Mouse (Mus musculus) ES-E14 (cell line): ENCODE data around the gene Lmod3. TPM values are rescaled to one million over a fixed set of nuclear protein-coding genes. Genes with fewer than 3 reads are reported as not detected.

Experiments
- DNase-seq: peaks from one replicate; pipeline ENCODE4 v3.0.0-alpha.2; 2013; ENCODE audit warnings: low read depth, low spot score
- H3K27ac ChIP-seq: 2 replicates; pipeline ENCODE4 v1.5.1; 2012; ENCODE audit warnings: low read depth, mild to moderate bottlenecking, low read length, moderate library complexity, mixed read lengths; ENCODE audit not compliant: poor library complexity, insufficient read depth, severe bottlenecking
- H3K36me3 ChIP-seq: 2 replicates; pipeline ENCODE4 v1.6.1; 2012; ENCODE audit warnings: mild to moderate bottlenecking, low read length, moderate library complexity, mixed read lengths; ENCODE audit not compliant: control insufficient read depth, poor library complexity, insufficient read depth, severe bottlenecking
- H3K4me1 ChIP-seq, 2 experiments: fragments of 150-350 bp in 1 of 2; sonication (generic) in 1 of 2; 2 replicates each; pipeline ENCODE4 v1.6.1; 2012; ENCODE audit warnings: low read length in 2 of 2, mild to moderate bottlenecking in 1 of 2, mixed read lengths in 1 of 2; ENCODE audit not compliant: control insufficient read depth in 2 of 2, insufficient read depth in 2 of 2, poor library complexity in 1 of 2
- H3K4me3 ChIP-seq, 2 experiments: fragments of 150-350 bp in 1 of 2; sonication (generic) in 1 of 2; 2 replicates each; pipeline ENCODE4 v1.5.1; 2012; ENCODE audit warnings: low read length in 2 of 2, low read depth in 1 of 2, mild to moderate bottlenecking in 1 of 2, mixed read lengths in 1 of 2; ENCODE audit not compliant: insufficient read depth in 1 of 2, poor library complexity in 1 of 2, severe bottlenecking in 1 of 2
- H3K9ac ChIP-seq: 2 replicates; pipeline ENCODE4 v1.6.1; 2012; ENCODE audit warnings: low read depth, mild to moderate bottlenecking, low read length, mixed read lengths; ENCODE audit not compliant: poor library complexity, insufficient read depth, severe bottlenecking
- H3K9me3 ChIP-seq: fragments of 150-350 bp; sonication (generic); 2 replicates; pipeline ENCODE4 v1.6.1; 2012; ENCODE audit warnings: low read depth, mild to moderate bottlenecking, low read length; ENCODE audit not compliant: control insufficient read depth, insufficient read depth
- CHD2 ChIP-seq: IDR thresholded peaks from 2 replicates; pipeline ENCODE4 v1.6.1; 2014; ENCODE audit warnings: mild to moderate bottlenecking, low read depth, low read length, inconsistent platforms
- HCFC1 ChIP-seq: IDR thresholded peaks from 2 replicates; pipeline ENCODE4 v1.6.1; 2012; ENCODE audit warnings: low read length, inconsistent platforms, borderline replicate concordance; ENCODE audit not compliant: insufficient read depth
- MAFK ChIP-seq: IDR thresholded peaks from 2 replicates; pipeline ENCODE4 v1.6.1; 2014; ENCODE audit warnings: mild to moderate bottlenecking, low read depth, low read length, inconsistent platforms; ENCODE audit not compliant: insufficient read depth
- ZC3H11A ChIP-seq: IDR thresholded peaks from 2 replicates; pipeline ENCODE4 v1.6.1; 2012; ENCODE audit warnings: low read depth, mild to moderate bottlenecking, inconsistent platforms, low read length, borderline replicate concordance
- ZNF384 ChIP-seq: IDR thresholded peaks from 2 replicates; pipeline ENCODE4 v1.6.1; 2012; ENCODE audit warnings: low read depth, low read length, inconsistent platforms
- in situ Hi-C, 2 experiments: fragments of 600-800 bp; cut with MboI; formaldehyde crosslinking; loops; one replicate each; pipeline ENCODE4 v1.15.1; 2025; ENCODE audit warnings: low sequenced_read_pairs in 2 of 2, inconsistent platforms in 1 of 2; ENCODE audit not compliant: unreplicated experiment in 2 of 2
- total RNA-seq: library from RNA; depleted of rRNA; stranded (reverse); fragments of 300-350 nt; gene quantifications from 2 replicates; pipeline ENCODE4 v1.2.3, GENCODE M21; 2012

Gene Lmod3
- total RNA-seq, 1 experiment = 0.09 TPM

DNA sequence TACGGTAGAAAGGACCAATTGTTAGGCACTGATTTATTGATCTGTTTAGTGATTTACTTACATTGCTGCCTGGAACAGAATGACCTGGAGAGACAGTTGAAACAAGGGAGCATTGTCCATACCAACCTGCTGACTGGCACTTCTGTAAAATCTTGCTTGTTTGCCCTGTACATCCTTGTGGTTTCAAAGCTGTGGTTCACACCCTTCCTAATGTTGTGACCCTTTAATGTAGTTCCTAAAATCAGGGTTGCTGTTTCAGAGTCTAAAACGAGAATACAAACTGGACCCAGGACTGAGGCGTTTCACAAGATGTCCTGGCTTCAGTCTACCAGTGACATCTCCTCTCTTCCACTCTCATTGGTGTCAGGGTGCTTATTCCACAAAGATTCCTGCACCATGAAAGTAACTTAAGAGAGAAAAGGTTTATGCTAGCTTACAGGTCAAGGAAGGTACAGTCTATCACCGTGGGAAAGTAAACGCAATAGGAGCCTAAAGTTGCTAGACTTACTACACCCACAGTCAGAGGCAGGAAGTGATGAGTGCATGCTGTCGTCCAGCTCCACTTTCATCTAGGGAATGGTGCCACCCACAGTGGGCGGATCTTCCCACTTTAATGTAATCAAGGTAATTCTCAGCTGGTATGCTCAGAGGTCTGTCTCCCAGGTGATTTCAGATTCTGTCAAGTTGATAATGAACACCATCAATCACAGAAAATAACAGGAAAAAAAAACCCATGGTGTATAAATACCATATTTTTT is 17.5 kb downstream of the Lmod3 start:
- no peak overlapping the region for H3K27ac ChIP-seq
- no peak overlapping the region for H3K9ac ChIP-seq
- no peaks in the 10 kb centered on the region for H3K9me3 ChIP-seq
- no peak for TF ChIP-seq HCFC1
- TF ChIP-seq CHD2 = no peak
- no peak for TF ChIP-seq ZC3H11A
- no peak for TF ChIP-seq ZNF384
- no peak for TF ChIP-seq MAFK
- in situ Hi-C loops = no loop called here
- H3K4me1 ChIP-seq = no peaks in the 10 kb centered on the region
- no peaks in the 10 kb centered on the region; the same call in 1 of the 2 replicates for H3K36me3 ChIP-seq
- DNase-seq = no peak
- H3K4me3 ChIP-seq = no peak overlapping the region

DNA sequence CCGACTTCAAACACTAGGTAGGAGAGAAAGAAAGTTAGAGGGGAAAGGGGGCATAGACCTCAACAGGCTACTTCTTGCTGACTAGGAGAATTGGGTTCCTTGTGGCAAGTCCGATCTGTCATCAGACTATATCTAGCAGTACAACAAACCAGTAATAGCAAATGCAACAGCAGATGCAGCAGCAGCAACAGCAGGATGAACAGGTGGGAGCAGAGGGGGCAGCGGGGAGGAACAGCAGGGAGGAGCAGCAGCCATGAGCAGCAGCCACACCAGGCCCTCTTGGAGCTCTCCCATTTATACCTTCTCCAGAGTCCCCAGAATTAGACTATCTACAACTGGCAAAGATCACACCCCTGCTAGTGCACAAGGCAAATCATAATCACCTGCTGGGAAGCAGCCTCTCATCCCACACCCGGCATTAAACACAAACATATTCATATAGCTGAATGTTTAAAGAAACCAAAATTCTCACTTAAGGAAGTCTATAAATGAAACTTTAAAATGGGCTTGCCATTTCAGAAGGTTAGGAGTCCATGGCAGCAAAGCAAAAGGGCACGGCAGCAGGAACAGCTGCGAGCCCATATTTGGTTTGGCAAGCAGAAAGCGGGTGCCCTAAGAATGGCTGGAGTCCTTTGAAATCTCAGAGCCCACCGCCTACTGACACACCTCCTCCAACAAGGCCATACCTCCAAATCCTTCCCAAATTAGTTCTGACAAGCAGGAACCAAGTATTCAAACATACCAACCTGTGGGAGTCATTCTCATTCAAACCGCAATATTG is 25.3 kb downstream of the Lmod3 start:
- H3K36me3 ChIP-seq = no peaks in the 10 kb centered on the region; the same call in 1 of the 2 replicates
- no peak for DNase-seq
- peaks cover 0 to 3% of the 10 kb centered on the region in 2 experiments; a peak in 1 of 4 replicates for H3K4me1 ChIP-seq
- in situ Hi-C loops = no loop called here
- TF ChIP-seq CHD2 = no peak
- no peak for TF ChIP-seq MAFK
- TF ChIP-seq HCFC1 = no peak
- no peak for TF ChIP-seq ZC3H11A
- TF ChIP-seq ZNF384 = no peak
- H3K9ac ChIP-seq = no peak overlapping the region
- no peak overlapping the region for H3K4me3 ChIP-seq
- no peak overlapping the region for H3K27ac ChIP-seq
- no peaks in the 10 kb centered on the region for H3K9me3 ChIP-seq

DNA sequence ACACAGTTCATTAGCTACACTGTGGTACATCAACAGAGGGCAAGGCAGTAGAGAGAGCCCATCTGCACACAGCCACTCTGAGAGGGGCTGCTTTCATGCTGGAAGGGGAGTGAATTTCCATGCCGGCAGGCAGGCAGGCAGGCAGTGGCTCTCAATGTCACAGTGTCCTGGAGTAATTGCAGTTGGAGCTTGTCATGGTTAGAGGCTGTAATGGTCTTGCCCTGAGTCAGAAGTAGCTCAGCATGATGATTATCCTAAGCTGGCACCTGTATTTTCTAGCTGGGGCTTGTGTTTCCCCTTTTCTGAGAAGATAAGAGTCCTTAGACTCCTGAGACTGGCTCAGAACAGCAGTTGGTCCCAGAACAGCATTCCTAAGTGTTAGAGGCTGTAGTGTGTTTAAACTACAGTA is 26.5 kb downstream of the Lmod3 start:
- in situ Hi-C loops = no loop called here
- no peak overlapping the region; the same call in 1 of the 2 replicates for H3K27ac ChIP-seq

DNA sequence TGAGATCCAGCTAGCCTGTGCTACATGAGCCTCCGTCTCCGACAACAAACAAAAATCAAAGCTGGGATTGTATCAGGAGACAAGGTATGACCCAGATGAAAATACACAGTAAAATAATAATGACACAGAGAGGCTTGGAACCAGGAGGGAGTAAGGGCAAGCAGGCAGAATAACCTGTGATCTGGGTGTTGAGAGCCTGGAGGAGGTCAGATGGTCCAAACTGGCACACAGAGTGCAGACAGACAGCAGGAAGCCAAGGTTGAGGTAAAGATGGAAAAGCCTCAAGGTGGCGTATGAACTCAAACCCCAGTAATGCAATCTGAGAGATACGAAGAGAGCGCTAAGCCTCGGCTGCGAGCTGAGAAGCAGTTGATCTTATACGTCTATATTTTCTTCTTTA is 28.1 kb downstream of the Lmod3 start:
- in situ Hi-C loops = no loop called here
- no peak for TF ChIP-seq MAFK
- TF ChIP-seq HCFC1 = no peak
- TF ChIP-seq ZNF384 = no peak
- no peak for TF ChIP-seq CHD2
- no peak for TF ChIP-seq ZC3H11A

More for the DNA sequence above, 26.5 kb downstream of the Lmod3 start:
- Histone ChIP-seq H3K36me3 (no peaks in the 10 kb centered on the region; the same call in 1 of the 2 replicates), H3K9me3 (no peaks in the 10 kb centered on the region), H3K9ac (no peak overlapping the region), H3K4me1 (peaks cover 0 to 3% of the 10 kb centered on the region in 2 experiments; a peak in 1 of 4 replicates), H3K4me3 (no peak overlapping the region)
- TF ChIP-seq ZC3H11A (no peak), ZNF384 (no peak), HCFC1 (no peak), CHD2 (no peak), MAFK (no peak)
- no peak for DNase-seq

More for the DNA sequence above, 28.1 kb downstream of the Lmod3 start:
- no peak overlapping the region for H3K4me3 ChIP-seq
- no peak overlapping the region for H3K9ac ChIP-seq
- peaks cover 0 to 3% of the 10 kb centered on the region in 2 experiments; a peak in 1 of 4 replicates for H3K4me1 ChIP-seq
- H3K9me3 ChIP-seq = no peaks in the 10 kb centered on the region
- no peak overlapping the region for H3K27ac ChIP-seq
- no peak for DNase-seq
- H3K36me3 ChIP-seq = no peaks in the 10 kb centered on the region
